Mouse (Mus musculus): ENCODE data around the gene Hist1h2ac. TPM values are rescaled to one million over a fixed set of nuclear protein-coding genes. Genes with fewer than 3 reads are reported as not detected.

Gene Hist1h2ac
- polyA plus RNA-seq, 1 experiment from 2014 or later: 1.3 TPM

Small RNA genes within 50 kb of the gene (microRNA-seq; reads per million reads assigned to microRNA genes)
- not detected for gene Gm44350

Other genes starting within 250 kb of the Hist1h2ac start
- 0.09 TPM in 2 replicates for gene Btn1a1, start 218.0 kb downstream of the Hist1h2ac start, polyA plus RNA-seq (2014; fragmentation: Nextera tagmentation; extraction: Ambion mirVana)
- 0.31 and 0.87 TPM in 2 replicates for gene Btn2a2, start 195.1 kb downstream of the Hist1h2ac start, polyA plus RNA-seq (2014; fragmentation: Nextera tagmentation; extraction: Ambion mirVana)
- gene Hist1h4h, start 152.9 kb downstream of the Hist1h2ac start, polyA plus RNA-seq (2014; fragmentation: Nextera tagmentation; extraction: Ambion mirVana): 6.1 and 9.9 TPM in 2 replicates
- 13.8 and 28.7 TPM in 2 replicates for gene Hist1h2af, start 150.0 kb downstream of the Hist1h2ac start, polyA plus RNA-seq (2014; fragmentation: Nextera tagmentation; extraction: Ambion mirVana)
- 8.2 and 12.5 TPM in 2 replicates for gene Hist1h3g, start 148.5 kb downstream of the Hist1h2ac start, polyA plus RNA-seq (2014; fragmentation: Nextera tagmentation; extraction: Ambion mirVana)
- gene Hist1h2bh, start 140.6 kb downstream of the Hist1h2ac start, polyA plus RNA-seq (2014; fragmentation: Nextera tagmentation; extraction: Ambion mirVana): 1.4 and 2.9 TPM in 2 replicates
- gene Hist1h3f, start 139.9 kb downstream of the Hist1h2ac start, polyA plus RNA-seq (2014; fragmentation: Nextera tagmentation; extraction: Ambion mirVana): 1.2 and 2.0 TPM in 2 replicates
- 1.1 and 2.9 TPM in 2 replicates for gene Hist1h4f, start 132.3 kb downstream of the Hist1h2ac start, polyA plus RNA-seq (2014; fragmentation: Nextera tagmentation; extraction: Ambion mirVana)
- 0.70 and 1.2 TPM in 2 replicates for gene Hist1h1d, start 130.7 kb downstream of the Hist1h2ac start, polyA plus RNA-seq (2014; fragmentation: Nextera tagmentation; extraction: Ambion mirVana)
- 11.4 and 15.4 TPM in 2 replicates for gene Hist1h3e, start 121.6 kb downstream of the Hist1h2ac start, polyA plus RNA-seq (2014; fragmentation: Nextera tagmentation; extraction: Ambion mirVana)
- gene Hist1h2ae, start 112.7 kb downstream of the Hist1h2ac start, polyA plus RNA-seq (2014; fragmentation: Nextera tagmentation; extraction: Ambion mirVana): 114 and 155 TPM in 2 replicates
- gene Hist1h2bg, start 112.6 kb downstream of the Hist1h2ac start, polyA plus RNA-seq (2014; fragmentation: Nextera tagmentation; extraction: Ambion mirVana): 7.9 and 12.9 TPM in 2 replicates
- gene Hist1h2bf, start 109.8 kb downstream of the Hist1h2ac start, polyA plus RNA-seq (2014; fragmentation: Nextera tagmentation; extraction: Ambion mirVana): 6.7 and 10.8 TPM in 2 replicates
- gene Hist1h2ad, start 109.6 kb downstream of the Hist1h2ac start, polyA plus RNA-seq (2014; fragmentation: Nextera tagmentation; extraction: Ambion mirVana): 2.9 and 5.3 TPM in 2 replicates
- gene Hist1h3d, start 108.2 kb downstream of the Hist1h2ac start, polyA plus RNA-seq (2014; fragmentation: Nextera tagmentation; extraction: Ambion mirVana): 12.0 and 14.7 TPM in 2 replicates
- gene Hist1h4d, start 102.3 kb downstream of the Hist1h2ac start, polyA plus RNA-seq (2014; fragmentation: Nextera tagmentation; extraction: Ambion mirVana): 113 and 136 TPM in 2 replicates
- 2.9 and 3.1 TPM in 2 replicates for gene Hist1h2be, start 62.8 kb downstream of the Hist1h2ac start, polyA plus RNA-seq (2014; fragmentation: Nextera tagmentation; extraction: Ambion mirVana)
- 17.6 and 20.4 TPM in 2 replicates for gene Hist1h1e, start 61.4 kb downstream of the Hist1h2ac start, polyA plus RNA-seq (2014; fragmentation: Nextera tagmentation; extraction: Ambion mirVana)
- gene Hist1h2bc, start 251 bp upstream of the Hist1h2ac start, polyA plus RNA-seq (2014; fragmentation: Nextera tagmentation; extraction: Ambion mirVana): 54.0 and 60.2 TPM in 2 replicates
- gene Hist1h1t, start 11.9 kb upstream of the Hist1h2ac start, polyA plus RNA-seq (2014; fragmentation: Nextera tagmentation; extraction: Ambion mirVana): not detected in 2 replicates
- 9.0 and 15.0 TPM in 2 replicates for gene Hist1h4c, start 14.5 kb upstream of the Hist1h2ac start, polyA plus RNA-seq (2014; fragmentation: Nextera tagmentation; extraction: Ambion mirVana)
- gene Hfe, start 26.9 kb upstream of the Hist1h2ac start, polyA plus RNA-seq (2014; fragmentation: Nextera tagmentation; extraction: Ambion mirVana): 6.0 and 7.6 TPM in 2 replicates
- 21.6 and 28.4 TPM in 2 replicates for gene Hist1h1c, start 54.9 kb upstream of the Hist1h2ac start, polyA plus RNA-seq (2014; fragmentation: Nextera tagmentation; extraction: Ambion mirVana)
- gene Hist1h3c, start 61.7 kb upstream of the Hist1h2ac start, polyA plus RNA-seq (2014; fragmentation: Nextera tagmentation; extraction: Ambion mirVana): 12.7 and 18.3 TPM in 2 replicates
- gene Hist1h2bb, start 62.8 kb upstream of the Hist1h2ac start, polyA plus RNA-seq (2014; fragmentation: Nextera tagmentation; extraction: Ambion mirVana): 2.7 and 6.8 TPM in 2 replicates
- 70.3 and 91.4 TPM in 2 replicates for gene Hist1h2ab, start 67.2 kb upstream of the Hist1h2ac start, polyA plus RNA-seq (2014; fragmentation: Nextera tagmentation; extraction: Ambion mirVana)
- 12.5 and 22.2 TPM in 2 replicates for gene Hist1h3b, start 68.3 kb upstream of the Hist1h2ac start, polyA plus RNA-seq (2014; fragmentation: Nextera tagmentation; extraction: Ambion mirVana)
- gene Hist1h4b, start 73.1 kb upstream of the Hist1h2ac start, polyA plus RNA-seq (2014; fragmentation: Nextera tagmentation; extraction: Ambion mirVana): 7.0 and 9.2 TPM in 2 replicates
- gene Hist1h4a, start 77.3 kb upstream of the Hist1h2ac start, polyA plus RNA-seq (2014; fragmentation: Nextera tagmentation; extraction: Ambion mirVana): 1.3 and 1.9 TPM in 2 replicates
- 8.8 and 11.6 TPM in 2 replicates for gene Hist1h3a, start 78.4 kb upstream of the Hist1h2ac start, polyA plus RNA-seq (2014; fragmentation: Nextera tagmentation; extraction: Ambion mirVana)
- gene Hist1h1a, start 79.7 kb upstream of the Hist1h2ac start, polyA plus RNA-seq (2014; fragmentation: Nextera tagmentation; extraction: Ambion mirVana): 3.5 and 6.5 TPM in 2 replicates
- gene Trim38, start 86.0 kb upstream of the Hist1h2ac start, polyA plus RNA-seq (2014; fragmentation: Nextera tagmentation; extraction: Ambion mirVana): not detected in 2 replicates
- 0.07 and 0.12 TPM in 2 replicates for gene Slc17a2, start 123.0 kb upstream of the Hist1h2ac start, polyA plus RNA-seq (2014; fragmentation: Nextera tagmentation; extraction: Ambion mirVana)
- gene Slc17a3, start 155.5 kb upstream of the Hist1h2ac start, polyA plus RNA-seq (2014; fragmentation: Nextera tagmentation; extraction: Ambion mirVana): 0.53 and 1.1 TPM in 2 replicates
- 0.47 and 1.6 TPM in 2 replicates for gene Slc17a1, start 183.8 kb upstream of the Hist1h2ac start, polyA plus RNA-seq (2014; fragmentation: Nextera tagmentation; extraction: Ambion mirVana)
- gene Slc17a4, start 231.1 kb upstream of the Hist1h2ac start, polyA plus RNA-seq (2014; fragmentation: Nextera tagmentation; extraction: Ambion mirVana): 2.0 and 2.5 TPM in 2 replicates